Mouse (Mus musculus) R1 (cell line): ENCODE measurements around the gene Tmem87a.
A peak's percentile ranks its signal among the peaks of the same experiment; 100 is the strongest.

ENCODE experiments used
- DNase-seq: peaks from one replicate; pipeline ENCODE4 v3.0.0-alpha.2; 2018; ENCODE audit warnings: low read depth, low spot score

Tmem87a gene

DNA sequence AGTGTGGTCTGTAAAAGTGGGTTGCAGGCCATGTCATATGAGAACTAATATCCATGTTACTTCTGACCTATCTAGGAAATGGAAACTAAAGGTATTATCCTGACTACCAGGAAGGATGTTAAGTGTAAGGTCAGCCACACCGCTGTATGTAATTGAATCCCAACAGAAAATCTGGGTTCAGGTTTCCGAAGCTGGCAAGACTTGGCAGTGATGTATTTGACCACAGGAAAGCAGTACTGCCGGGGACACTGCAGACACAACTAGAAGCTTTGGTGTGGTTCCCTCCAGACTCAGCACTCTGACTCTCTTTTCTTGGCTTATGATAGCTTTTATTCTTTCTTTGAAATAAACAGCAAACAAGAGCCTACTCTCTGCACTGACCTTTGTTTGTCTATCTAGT lies 37.4 kb downstream of the Tmem87a start:
- no peak for DNase-seq

DNA sequence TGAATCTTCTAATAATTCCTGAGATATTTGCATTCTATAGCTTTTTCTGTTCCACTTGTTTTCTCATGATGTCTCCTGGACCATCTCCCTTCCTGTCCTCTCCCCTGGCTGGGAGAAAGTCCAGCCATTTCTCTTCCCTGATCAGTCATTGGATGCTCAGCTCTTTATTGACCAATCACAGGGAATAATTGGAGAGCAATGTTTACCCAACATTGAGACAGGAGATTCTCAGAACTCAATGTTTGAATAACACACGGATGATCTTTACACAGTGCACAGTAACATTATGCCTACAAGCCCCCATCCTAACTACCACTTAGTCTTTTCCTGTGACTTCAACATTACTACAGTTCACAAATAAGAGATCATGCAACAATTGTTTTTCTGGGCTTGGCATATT lies 43.5 kb downstream of the Tmem87a start:
- no peak for DNase-seq

DNA sequence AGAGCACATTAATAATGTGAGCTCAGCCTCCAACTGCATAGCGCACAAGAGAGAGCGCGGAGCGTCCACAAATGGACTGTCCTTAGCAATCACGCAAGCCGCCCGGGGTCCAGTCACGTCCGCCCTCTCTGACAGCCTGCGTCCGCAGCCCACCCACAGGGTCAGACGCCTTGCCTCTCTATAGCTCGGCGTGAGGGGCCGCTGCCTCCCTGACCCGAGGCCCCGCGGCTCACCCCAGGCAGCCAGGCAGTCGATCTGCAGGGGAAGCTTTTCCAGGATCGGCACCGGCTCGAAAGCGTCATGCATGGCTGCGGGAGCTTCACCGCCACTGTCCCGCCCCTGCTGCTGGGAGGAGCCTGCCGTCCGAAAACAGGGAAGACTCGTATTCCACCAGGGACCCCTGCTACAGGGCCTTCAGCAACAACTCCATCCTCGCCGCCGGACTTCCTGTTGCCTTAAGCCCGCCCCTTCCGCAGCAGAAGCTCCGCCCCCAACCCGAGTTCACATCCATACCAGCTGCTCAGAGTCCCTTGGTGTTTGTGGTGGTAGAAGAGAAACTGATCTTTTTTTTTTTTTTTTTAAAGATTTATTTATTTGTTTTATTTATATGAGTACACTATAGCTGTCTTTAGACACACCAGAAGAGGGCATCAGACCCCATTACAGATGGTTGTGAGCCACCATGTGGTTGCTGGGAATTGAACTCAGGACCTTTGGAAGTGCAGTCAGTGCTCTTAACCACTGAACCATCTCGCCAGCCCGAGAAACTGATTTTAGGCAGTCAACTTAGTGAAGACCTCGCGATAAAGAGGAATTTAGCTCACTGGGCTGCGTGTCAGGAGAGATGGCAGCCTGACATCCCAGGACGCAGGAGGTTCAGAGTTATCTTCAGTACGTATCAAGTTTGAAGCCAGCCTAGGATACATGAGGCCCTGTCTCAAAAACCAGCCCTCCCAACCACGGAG lies 50.9 kb downstream of the Tmem87a start, which contains the start of gene Vps39:
Gene Vps39, minus strand, starts transcription at position 456 of the 965 bp plus-strand sequence.
- peak; percentile 97 for DNase-seq

DNA sequence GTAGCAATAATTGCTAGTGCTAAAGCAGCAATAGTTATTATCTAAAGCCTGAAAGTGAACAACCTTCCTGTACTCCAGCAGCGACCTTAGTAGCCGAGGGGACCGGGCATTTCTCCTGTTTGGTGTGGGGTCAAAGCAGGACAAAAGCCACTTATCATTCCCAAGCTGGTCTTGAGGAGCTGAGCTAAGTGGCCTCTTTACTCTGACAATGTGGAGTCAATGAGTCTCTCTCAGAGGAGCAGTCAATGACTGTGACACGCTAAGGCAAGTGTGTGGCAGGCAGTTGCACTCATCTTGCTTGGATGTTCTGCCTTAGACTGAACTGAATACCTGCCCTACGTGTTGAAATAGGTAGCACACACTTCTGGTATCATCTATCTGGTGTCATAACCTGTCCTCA lies 52.6 kb downstream of the Tmem87a start:
- no peak for DNase-seq

DNA sequence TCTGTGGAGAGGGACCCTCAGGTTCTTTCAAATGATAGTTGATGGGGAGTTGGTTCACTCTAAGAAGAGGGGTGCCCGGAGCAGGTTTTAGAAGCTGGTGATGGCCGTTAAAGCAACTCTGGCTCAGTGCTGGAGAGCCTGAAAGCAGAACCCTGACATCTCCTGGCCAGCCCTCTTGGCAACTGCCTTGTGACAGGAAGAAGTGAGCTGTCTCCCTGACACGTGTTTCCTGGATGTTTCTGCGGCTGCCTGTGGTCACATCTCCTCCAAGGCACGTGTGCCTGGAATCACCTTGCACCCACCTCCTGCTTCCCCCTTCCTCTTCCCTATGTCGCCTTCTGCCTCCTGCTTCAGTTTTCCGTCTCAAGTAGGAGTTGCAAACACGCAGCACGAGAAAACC lies 55.8 kb downstream of the Tmem87a start:
- no peak for DNase-seq

DNA sequence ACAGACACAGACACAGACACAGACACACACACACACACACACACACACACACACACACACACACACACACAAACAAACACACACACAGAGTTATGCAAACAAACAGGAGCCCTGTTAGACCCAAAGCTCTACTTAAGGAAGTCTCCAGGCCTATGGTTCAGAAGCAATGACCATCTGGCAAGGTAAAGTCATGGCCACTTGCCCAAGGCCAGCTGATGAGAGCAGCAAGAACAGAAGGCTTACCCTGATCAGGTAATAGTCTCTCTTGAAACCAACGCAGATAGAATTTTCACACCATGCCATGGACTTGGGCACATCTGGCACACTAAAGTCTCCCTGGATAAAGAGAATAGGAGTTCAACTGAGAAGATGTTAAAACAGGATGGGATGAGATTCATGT lies 62.2 kb downstream of the Tmem87a start:
- no peak for DNase-seq

DNA sequence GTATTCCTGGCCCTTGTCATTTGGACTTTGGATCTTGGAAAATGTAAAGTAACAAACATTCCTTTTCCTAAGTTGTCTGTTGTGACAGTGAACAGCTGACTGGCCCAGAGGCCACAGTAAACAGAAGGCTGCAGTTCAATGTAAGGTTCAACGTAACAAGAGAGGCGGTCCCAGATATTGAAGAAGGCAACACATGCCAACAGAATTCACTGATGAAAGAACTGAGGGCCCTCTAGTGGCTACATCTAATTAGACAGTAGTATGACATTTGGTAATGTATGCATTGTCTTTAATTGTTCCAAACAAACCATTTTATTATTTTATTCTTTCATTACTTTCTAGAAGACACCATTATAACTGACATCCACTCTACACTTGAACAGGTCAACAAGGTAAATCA lies 66.0 kb downstream of the Tmem87a start:
- DNase-seq: peak; percentile 22

DNA sequence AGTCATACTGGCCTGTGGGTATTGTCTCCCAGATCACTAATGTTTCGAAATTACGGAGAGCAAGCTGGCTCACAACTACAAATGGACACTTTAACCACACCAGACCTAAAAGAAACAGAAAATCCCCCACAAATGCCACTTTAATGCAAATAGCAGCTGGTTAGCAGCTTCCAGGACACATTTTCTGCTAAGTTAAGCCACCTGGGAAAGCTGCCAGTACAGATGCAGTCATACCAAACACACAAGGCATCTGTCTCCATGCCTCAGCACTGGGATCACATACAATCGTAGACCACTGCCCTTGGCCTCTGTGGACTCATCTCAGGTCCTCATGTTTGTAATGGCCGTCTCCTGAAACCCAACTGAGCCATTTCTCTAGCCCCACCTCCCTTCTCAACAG lies 72.3 kb downstream of the Tmem87a start:
- no peak for DNase-seq

DNA sequence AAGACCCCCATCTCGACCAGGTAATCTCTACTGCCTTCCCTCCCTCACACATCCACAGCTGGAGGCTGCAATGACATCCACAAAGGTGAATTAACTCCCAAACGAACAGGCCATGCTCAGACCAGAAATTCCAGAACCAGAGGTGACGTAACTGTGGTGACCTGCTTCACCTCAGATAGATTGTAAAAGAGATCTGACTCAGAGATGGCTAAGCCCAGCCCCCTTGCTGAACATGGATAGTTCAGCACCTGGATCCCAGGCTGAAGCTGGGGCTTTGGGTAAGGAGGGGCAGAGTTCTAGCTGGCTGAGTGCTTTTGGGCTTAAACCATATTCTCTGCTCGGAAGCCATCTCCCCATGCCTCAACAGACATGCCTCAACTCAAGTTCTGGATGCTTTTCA lies 88.8 kb downstream of the Tmem87a start:
- DNase-seq: no peak

DNA sequence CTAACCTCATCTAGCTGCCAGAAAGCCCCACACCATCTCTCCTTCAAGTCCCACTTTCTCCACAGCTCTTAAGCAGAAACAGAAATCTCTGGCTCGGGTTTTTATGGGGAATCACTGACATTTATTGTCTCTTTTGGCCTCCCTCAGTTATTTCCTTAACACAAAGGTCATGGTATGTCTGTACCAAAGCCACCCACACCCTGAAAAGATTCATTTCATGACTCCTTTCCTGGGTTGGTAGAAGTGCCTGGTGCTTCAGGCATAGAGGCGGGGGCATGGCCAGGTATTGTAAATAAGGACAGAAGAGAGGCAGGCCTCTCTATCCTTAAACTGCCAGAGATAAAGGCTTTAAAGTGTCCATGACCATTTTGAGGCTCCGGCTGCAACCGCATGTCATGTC lies 89.4 kb downstream of the Tmem87a start:
- DNase-seq: no peak

DNA sequence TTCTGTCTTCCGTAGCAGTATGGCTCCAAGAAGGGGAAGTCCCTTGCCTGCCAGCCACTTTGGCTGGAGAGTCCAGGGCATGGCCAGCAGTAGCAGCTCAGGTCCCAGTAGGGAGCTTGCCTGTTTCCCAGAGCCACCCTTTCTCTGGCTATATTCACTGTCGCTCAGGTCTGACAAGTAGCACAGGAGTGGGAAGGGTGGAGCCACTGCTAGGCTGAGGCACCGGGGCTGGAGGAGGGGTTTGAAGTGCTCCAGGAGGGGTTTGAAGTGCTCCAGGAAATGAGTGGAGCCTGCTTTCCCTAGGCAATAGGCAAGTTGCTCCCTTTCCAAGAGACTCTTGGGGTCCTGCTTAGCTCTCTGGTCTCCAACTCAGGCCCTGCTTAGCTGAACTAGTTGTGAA lies 89.9 kb downstream of the Tmem87a start, which contains the start of gene Pla2g4f:
Gene Pla2g4f, minus strand, starts transcription at position 190 of the 400 bp plus-strand sequence.
- DNase-seq: peak; percentile 33

DNA sequence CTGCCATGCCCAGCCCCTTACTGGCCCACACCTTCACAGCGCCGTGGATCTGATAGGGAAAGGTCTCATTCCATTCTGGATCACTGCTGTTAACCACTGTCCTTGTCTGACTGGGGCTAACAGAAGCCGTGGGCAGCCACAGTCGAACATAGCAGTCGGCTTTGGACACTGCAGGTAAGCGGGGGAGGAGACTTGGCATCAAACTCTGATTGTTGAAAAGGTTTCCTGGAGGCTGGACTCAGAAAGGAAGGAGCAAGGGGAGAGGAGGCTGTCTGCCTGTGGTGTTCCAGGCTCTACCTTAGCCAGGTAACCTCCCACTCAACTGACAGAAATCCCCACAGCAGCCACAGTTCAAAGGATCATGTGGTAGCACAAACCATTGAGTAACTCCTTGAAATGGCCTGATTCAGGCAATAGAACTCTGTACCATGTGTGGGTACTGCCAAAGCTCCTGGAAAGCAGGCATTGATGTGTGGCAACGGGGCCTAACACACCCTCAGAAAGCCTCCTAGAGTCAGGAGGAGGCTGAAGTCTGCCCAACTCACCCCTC lies 91.6 kb downstream of the Tmem87a start:
- no peak for DNase-seq
